Mouse (Mus musculus): ENCODE data around the gene Anp32a.

GRCm38 (mm10) chr9:62363619-62364018 is 22.5 kb downstream of the Anp32a start:
- TF ChIP-seq CTCF (IDR thresholded peaks at IDR 0.05; ENCODE audit: low read depth) (no peak), EP300 (IDR thresholded peaks at IDR 0.05; ENCODE audit: low read depth) (no peak)

Data from heart, postnatal 0 days (tissue).